Mouse (Mus musculus): ENCODE measurements at regions not wholly inside any gene's neighbourhood (a gene's known extent, or its start where the extent isn't known, plus 50 kb on each side); places are given as distances from the start of the nearest gene placed in this dataset.

GRCm38 (mm10) chr13:103513825-103514224 lies 179.5 kb upstream of the Mast4 start:
- H3K9ac ChIP-seq = no peak overlapping the region
- no peaks in the 10 kb centered on the region for H3K27me3 ChIP-seq
- 65% methylated on average over 1 of the region's 1 CpGs for WGBS
- H3K4me3 ChIP-seq (replicated peaks) = no peak overlapping the region
- H3K27ac ChIP-seq = no peak overlapping the region
- no peaks in the 10 kb centered on the region for H3K36me3 ChIP-seq
- no peaks in the 10 kb centered on the region for H3K9me3 ChIP-seq (replicated peaks)
- no peaks in the 10 kb centered on the region for H3K4me1 ChIP-seq
- H3K4me2 ChIP-seq = no peak overlapping the region
- ATAC-seq (replicated peaks; ENCODE audit: low FRiP score) = no peak

- ATAC-seq (replicated peaks; ENCODE audit: low FRiP score) = no peak
- H3K27me3 ChIP-seq = no peaks in the 10 kb centered on the region
- 75% methylated on average over 7 of the region's 7 CpGs for WGBS
- H3K9ac ChIP-seq = no peak overlapping the region
- H3K9me3 ChIP-seq (replicated peaks) = no peaks in the 10 kb centered on the region
- no peaks in the 10 kb centered on the region for H3K4me1 ChIP-seq
- H3K4me3 ChIP-seq (replicated peaks) = no peak overlapping the region
- H3K27ac ChIP-seq = no peak overlapping the region
- H3K36me3 ChIP-seq = no peaks in the 10 kb centered on the region
- H3K4me2 ChIP-seq = no peak overlapping the region
Observed at GRCm38 (mm10) chr13:103512476-103512875, 178.2 kb upstream of the Mast4 start.

- H3K4me1 ChIP-seq = no peaks in the 10 kb centered on the region
- H3K4me2 ChIP-seq = no peak overlapping the region
- H3K27ac ChIP-seq = no peak overlapping the region
- WGBS = 64% methylated on average over 7 of the region's 7 CpGs
- H3K9ac ChIP-seq = no peak overlapping the region
- H3K9me3 ChIP-seq (replicated peaks) = no peaks in the 10 kb centered on the region
- no peaks in the 10 kb centered on the region for H3K27me3 ChIP-seq
- ATAC-seq (replicated peaks; ENCODE audit: low FRiP score) = no peak
- H3K36me3 ChIP-seq = no peaks in the 10 kb centered on the region
- no peak overlapping the region for H3K4me3 ChIP-seq (replicated peaks)
Observed at GRCm38 (mm10) chr13:103504987-103505386, 170.7 kb upstream of the Mast4 start.

GRCm38 (mm10) chr13:103499376-103499775 lies 165.1 kb upstream of the Mast4 start:
- H3K27me3 ChIP-seq = no peaks in the 10 kb centered on the region
- H3K27ac ChIP-seq = no peak overlapping the region
- no peak overlapping the region for H3K4me2 ChIP-seq
- no peak for ATAC-seq (replicated peaks; ENCODE audit: low FRiP score)
- H3K9ac ChIP-seq = no peak overlapping the region
- no peaks in the 10 kb centered on the region for H3K4me1 ChIP-seq
- 0 out of 2 replicates have a peak, but pooled peaks cover 3% of the 10 kb centered on the region for H3K9me3 ChIP-seq (replicated peaks)
- H3K36me3 ChIP-seq = no peaks in the 10 kb centered on the region
- 72% methylated on average over 8 of the region's 8 CpGs for WGBS
- H3K4me3 ChIP-seq (replicated peaks) = no peak overlapping the region

GRCm38 (mm10) chr13:103494371-103494770 lies 160.1 kb upstream of the Mast4 start:
- H3K4me3 ChIP-seq (replicated peaks) = no peak overlapping the region
- H3K4me1 ChIP-seq = no peaks in the 10 kb centered on the region
- no peaks in the 10 kb centered on the region for H3K36me3 ChIP-seq
- H3K9me3 ChIP-seq (replicated peaks) = 0 out of 2 replicates have a peak, but pooled peaks cover 3% of the 10 kb centered on the region
- no peak overlapping the region for H3K9ac ChIP-seq
- WGBS = 70% methylated on average over 9 of the region's 9 CpGs
- no peak overlapping the region for H3K4me2 ChIP-seq
- no peaks in the 10 kb centered on the region for H3K27me3 ChIP-seq
- no peak for ATAC-seq (replicated peaks; ENCODE audit: low FRiP score)
- no peak overlapping the region for H3K27ac ChIP-seq

GRCm38 (mm10) chr13:103493567-103493966 lies 159.3 kb upstream of the Mast4 start:
- Histone ChIP-seq H3K4me2 (no peak overlapping the region), H3K36me3 (no peaks in the 10 kb centered on the region), H3K27me3 (no peaks in the 10 kb centered on the region), H3K9ac (no peak overlapping the region), H3K4me1 (no peaks in the 10 kb centered on the region), H3K27ac (no peak overlapping the region), H3K4me3 (replicated peaks) (no peak overlapping the region), H3K9me3 (replicated peaks) (0 out of 2 replicates have a peak, but pooled peaks cover 3% of the 10 kb centered on the region)
- 34% methylated on average over 7 of the region's 7 CpGs for WGBS
- ATAC-seq (replicated peaks; ENCODE audit: low FRiP score) = peak; percentile 40; the same call in 1 of the 2 replicates

- Histone ChIP-seq H3K36me3 (no peaks in the 10 kb centered on the region), H3K27me3 (no peaks in the 10 kb centered on the region), H3K9me3 (replicated peaks) (peaks cover 1% of the 10 kb centered on the region; the same call in 1 of the 2 replicates), H3K4me3 (replicated peaks) (no peak overlapping the region), H3K4me2 (no peak overlapping the region), H3K4me1 (no peaks in the 10 kb centered on the region), H3K9ac (no peak overlapping the region), H3K27ac (no peak overlapping the region)
- WGBS = 68% methylated on average over 6 of the region's 6 CpGs
- ATAC-seq (replicated peaks; ENCODE audit: low FRiP score) = no peak
Observed at GRCm38 (mm10) chr13:103490049-103490448, 155.8 kb upstream of the Mast4 start.

- Histone ChIP-seq H3K27me3 (no peaks in the 10 kb centered on the region), H3K4me2 (no peak overlapping the region), H3K9ac (no peak overlapping the region), H3K4me3 (replicated peaks) (no peak overlapping the region), H3K9me3 (replicated peaks) (no peaks in the 10 kb centered on the region; the same call in 1 of the 2 replicates), H3K4me1 (no peaks in the 10 kb centered on the region), H3K36me3 (no peaks in the 10 kb centered on the region), H3K27ac (no peak overlapping the region)
- ATAC-seq (replicated peaks; ENCODE audit: low FRiP score) = no peak
- 63% methylated on average over 5 of the region's 5 CpGs for WGBS
Observed at GRCm38 (mm10) chr13:103484092-103484491, 149.8 kb upstream of the Mast4 start.

- Histone ChIP-seq H3K4me3 (replicated peaks) (no peak overlapping the region), H3K36me3 (no peaks in the 10 kb centered on the region), H3K9ac (no peak overlapping the region), H3K27me3 (no peaks in the 10 kb centered on the region), H3K4me1 (no peaks in the 10 kb centered on the region), H3K27ac (0 out of 2 replicates have a peak overlapping the region, but pooled peaks have one; percentile 14), H3K9me3 (replicated peaks) (no peaks in the 10 kb centered on the region; the same call in 1 of the 2 replicates), H3K4me2 (no peak overlapping the region)
- ATAC-seq (replicated peaks; ENCODE audit: low FRiP score) = peak; percentile 58; the same call in 1 of the 2 replicates
- WGBS = 62% methylated on average over 7 of the region's 7 CpGs
Observed at GRCm38 (mm10) chr13:103483392-103483791, 149.1 kb upstream of the Mast4 start.

GRCm38 (mm10) chr13:103476328-103476727 lies 142.0 kb upstream of the Mast4 start:
- WGBS = 86% methylated on average over 6 of the region's 6 CpGs
- Histone ChIP-seq H3K4me1 (no peaks in the 10 kb centered on the region), H3K4me2 (no peak overlapping the region), H3K27ac (no peak overlapping the region), H3K27me3 (no peaks in the 10 kb centered on the region), H3K9me3 (replicated peaks) (no peaks in the 10 kb centered on the region), H3K9ac (no peak overlapping the region), H3K36me3 (no peaks in the 10 kb centered on the region), H3K4me3 (replicated peaks) (no peak overlapping the region)
- ATAC-seq (replicated peaks; ENCODE audit: low FRiP score) = no peak

- no peaks in the 10 kb centered on the region for H3K27me3 ChIP-seq
- 0 out of 2 replicates have a peak, but pooled peaks cover 2% of the 10 kb centered on the region for H3K4me1 ChIP-seq
- H3K4me3 ChIP-seq (replicated peaks) = no peak overlapping the region
- H3K9ac ChIP-seq = no peak overlapping the region
- H3K36me3 ChIP-seq = no peaks in the 10 kb centered on the region
- no peak overlapping the region for H3K4me2 ChIP-seq
- WGBS = 42% methylated on average over 6 of the region's 6 CpGs
- no peak for ATAC-seq (replicated peaks; ENCODE audit: low FRiP score)
- H3K9me3 ChIP-seq (replicated peaks) = no peaks in the 10 kb centered on the region
- H3K27ac ChIP-seq = no peak overlapping the region
Observed at GRCm38 (mm10) chr13:103472216-103472615, 137.9 kb upstream of the Mast4 start.

GRCm38 (mm10) chr13:103470141-103470540 lies 135.8 kb upstream of the Mast4 start:
- WGBS = 77% methylated on average over 6 of the region's 6 CpGs
- Histone ChIP-seq H3K4me3 (replicated peaks) (no peak overlapping the region), H3K36me3 (no peaks in the 10 kb centered on the region), H3K27ac (no peak overlapping the region), H3K9me3 (replicated peaks) (no peaks in the 10 kb centered on the region), H3K27me3 (no peaks in the 10 kb centered on the region), H3K9ac (no peak overlapping the region), H3K4me2 (no peak overlapping the region), H3K4me1 (0 out of 2 replicates have a peak, but pooled peaks cover 2% of the 10 kb centered on the region)
- no peak for ATAC-seq (replicated peaks; ENCODE audit: low FRiP score)

GRCm38 (mm10) chr13:103460499-103460898 lies 126.2 kb upstream of the Mast4 start:
- H3K36me3 ChIP-seq = no peaks in the 10 kb centered on the region
- H3K9me3 ChIP-seq (replicated peaks) = no peaks in the 10 kb centered on the region
- WGBS = 85% methylated on average over 4 of the region's 4 CpGs
- H3K27ac ChIP-seq = no peak overlapping the region
- H3K27me3 ChIP-seq = no peaks in the 10 kb centered on the region
- no peak overlapping the region for H3K4me2 ChIP-seq
- no peaks in the 10 kb centered on the region for H3K4me1 ChIP-seq
- no peak for ATAC-seq (replicated peaks; ENCODE audit: low FRiP score)
- H3K4me3 ChIP-seq (replicated peaks) = no peak overlapping the region
- no peak overlapping the region for H3K9ac ChIP-seq
